ENCODE assay signal across 8 mouse cellular contexts in genomic region chr7:31148086-31148485, GRCm38 (mm10). TPM values are rescaled to one million over a fixed set of nuclear protein-coding genes. Genes with fewer than 3 reads are reported as not detected.
DNase-seq lines count a peak whose midpoint lies in the region; ATAC-seq and TF ChIP-seq lines count a peak whose summit lies in the region.

No protein-coding gene starts in this region.

- no peak for TF ChIP-seq CTCF in kidney, postnatal 0 days (IDR thresholded peaks at IDR 0.05; ENCODE audit: low read depth)
- no peak for TF ChIP-seq CTCF in bone marrow, adult 2 months (IDR thresholded peaks at IDR 0.05; ENCODE audit: control insufficient read depth, insufficient read depth, low read length)
- no peak for TF ChIP-seq CTCF in midbrain, postnatal 0 days (IDR thresholded peaks at IDR 0.05)

- no peaks in the 10 kb centered on the region for H3K9me3 ChIP-seq in kidney, postnatal 0 days (replicated peaks; ENCODE audit: low read length)
- no peaks in the 10 kb centered on the region for H3K9me3 ChIP-seq in hindbrain, embryonic 16.5 days (ENCODE audit: control insufficient read depth, low read length)
- H3K9me3 ChIP-seq in midbrain, postnatal 0 days (ENCODE audit: low read length): no peaks in the 10 kb centered on the region

- H3K27me3 ChIP-seq in kidney, postnatal 0 days (ENCODE audit: insufficient read depth, low read length): no peaks in the 10 kb centered on the region
- no peaks in the 10 kb centered on the region for H3K27me3 ChIP-seq in hindbrain, embryonic 16.5 days (replicated peaks; ENCODE audit: control insufficient read depth, insufficient read depth, low read length)
- no peaks in the 10 kb centered on the region for H3K27me3 ChIP-seq in midbrain, postnatal 0 days (ENCODE audit: insufficient read depth, low read length)

- DNase-seq in kidney, postnatal 0 days (ENCODE audit: low spot score): no peak
- no peak for DNase-seq in kidney, postnatal 25 days
- peak; percentile 30 for DNase-seq in midbrain, postnatal 0 days (ENCODE audit: low spot score)
- no peak for DNase-seq in right cerebral cortex, adult 18-20 months
- DNase-seq in Muller cell, postnatal 12 days (ENCODE audit: inconsistent ontology term): no peak

- WGBS in kidney, postnatal 0 days: 70% methylated on average over 3 of the region's 3 CpGs
- WGBS in bone marrow, adult 2 months: 43% methylated on average over 3 of the region's 3 CpGs
- 66% methylated on average over 3 of the region's 3 CpGs for WGBS in hindbrain, embryonic 16.5 days
- 48% methylated on average over 3 of the region's 3 CpGs for WGBS in midbrain, postnatal 0 days

- no peak overlapping the region for H3K4me3 ChIP-seq in kidney, postnatal 0 days (replicated peaks; ENCODE audit: low read depth, low read length)
- H3K4me3 ChIP-seq in bone marrow, adult 2 months (replicated peaks; ENCODE audit: control insufficient read depth, low read depth, low read length): peak overlapping the region; percentile 46
- peak overlapping the region; percentile 90 for H3K4me3 ChIP-seq in hindbrain, embryonic 16.5 days (ENCODE audit: low read length)
- H3K4me3 ChIP-seq in midbrain, postnatal 0 days (ENCODE audit: low read depth, low read length): peak overlapping the region; percentile 91

- H3K4me1 ChIP-seq in kidney, postnatal 0 days (replicated peaks; ENCODE audit: insufficient read depth, low read length): peaks cover 27% of the 10 kb centered on the region
- peaks cover 6% of the 10 kb centered on the region for H3K4me1 ChIP-seq in bone marrow, adult 2 months (ENCODE audit: control insufficient read depth, insufficient read depth, low read length)
- peaks cover 30% of the 10 kb centered on the region for H3K4me1 ChIP-seq in hindbrain, embryonic 16.5 days (ENCODE audit: control insufficient read depth, insufficient read depth, low read depth, low read length)
- 0 out of 2 replicates have a peak, but pooled peaks cover 15% of the 10 kb centered on the region for H3K4me1 ChIP-seq in midbrain, postnatal 0 days (ENCODE audit: insufficient read depth, low read length)

- TF ChIP-seq POLR2A in bone marrow, adult 2 months (IDR thresholded peaks at IDR 0.05; ENCODE audit: borderline replicate concordance, control insufficient read depth, low read depth, low read length): no peak

- no peak overlapping the region for H3K9ac ChIP-seq in kidney, postnatal 0 days (ENCODE audit: low read depth, low read length)
- peak overlapping the region; percentile 65 for H3K9ac ChIP-seq in hindbrain, embryonic 16.5 days (ENCODE audit: low read depth, low read length)
- peak overlapping the region; percentile 100 for H3K9ac ChIP-seq in midbrain, postnatal 0 days (replicated peaks; ENCODE audit: low read length, poor library complexity, severe bottlenecking)

- H3K27ac ChIP-seq in kidney, postnatal 0 days: 0 out of 2 replicates have a peak overlapping the region, but pooled peaks have one; percentile 2
- H3K27ac ChIP-seq in bone marrow, adult 2 months (ENCODE audit: control insufficient read depth, insufficient read depth, low read depth, low read length, poor library complexity): peak overlapping the region; percentile 74
- peak overlapping the region; percentile 85 for H3K27ac ChIP-seq in hindbrain, embryonic 16.5 days (ENCODE audit: low read depth, low read length)
- peak overlapping the region; percentile 99; the same call in 1 of the 2 replicates for H3K27ac ChIP-seq in midbrain, postnatal 0 days (ENCODE audit: low read depth, low read length)

- no peak for ATAC-seq in kidney, postnatal 0 days (replicated peaks; ENCODE audit: low FRiP score, low read depth)
- no peak for ATAC-seq in hindbrain, embryonic 16.5 days
- ATAC-seq in midbrain, postnatal 0 days (ENCODE audit: low FRiP score): no peak
- no peak for ATAC-seq in frontal cortex, adult (ENCODE audit: low TSS enrichment)

- peaks cover 6% of the 10 kb centered on the region for H3K36me3 ChIP-seq in kidney, postnatal 0 days (ENCODE audit: insufficient read depth, low read length)
- H3K36me3 ChIP-seq in hindbrain, embryonic 16.5 days (ENCODE audit: control insufficient read depth, insufficient read depth, low read length): peaks cover 3% of the 10 kb centered on the region; the same call in 1 of the 2 replicates
- H3K36me3 ChIP-seq in midbrain, postnatal 0 days (ENCODE audit: insufficient read depth, low read length): peaks cover 7% of the 10 kb centered on the region

- H3K4me2 ChIP-seq in kidney, postnatal 0 days (ENCODE audit: low read length): 0 out of 2 replicates have a peak overlapping the region, but pooled peaks have one; percentile 73
- peak overlapping the region; percentile 90 for H3K4me2 ChIP-seq in hindbrain, embryonic 16.5 days (ENCODE audit: low read length)
- peak overlapping the region; percentile 84 for H3K4me2 ChIP-seq in midbrain, postnatal 0 days (ENCODE audit: low read depth, low read length, poor library complexity, severe bottlenecking)

RNA-seq across cellular contexts. Expression of gene Gramd1a, which starts 7.6 kb away (rescaled TPM):
- 36.2 and 36.3 TPM in 2 replicates for polyA plus RNA-seq in kidney, postnatal 0 days (2015; fragmentation: Nextera tagmentation; extraction: Ambion mirVana)
- 73.7 and 144 TPM in 2 replicates for polyA plus RNA-seq in bone marrow, adult 2 months (2011; ENCODE audit: insufficient read depth, insufficient read length, low replicate concordance, missing spikeins)
- polyA plus RNA-seq in hindbrain, embryonic 16.5 days (2015; fragmentation: Nextera tagmentation; extraction: Ambion mirVana): 203 and 222 TPM in 2 replicates
- total RNA-seq in midbrain, postnatal 0 days (2014; rRNA removed): 253 and 270 TPM in 2 replicates
- polyA plus RNA-seq in midbrain, postnatal 0 days (2015; fragmentation: Nextera tagmentation; extraction: Ambion mirVana): 160 and 177 TPM in 2 replicates

RNA-seq across cellular contexts. Expression of gene Scn1b, which starts 21.3 kb away (rescaled TPM):
- polyA plus RNA-seq in kidney, postnatal 0 days (2015; fragmentation: Nextera tagmentation; extraction: Ambion mirVana): 2.2 and 2.8 TPM in 2 replicates
- 4.3 and 6.2 TPM in 2 replicates for polyA plus RNA-seq in bone marrow, adult 2 months (2011; ENCODE audit: insufficient read depth, insufficient read length, low replicate concordance, missing spikeins)
- 19.0 TPM in 2 replicates for polyA plus RNA-seq in hindbrain, embryonic 16.5 days (2015; fragmentation: Nextera tagmentation; extraction: Ambion mirVana)
- 45.0 and 57.5 TPM in 2 replicates for total RNA-seq in midbrain, postnatal 0 days (2014; rRNA removed)
- 32.3 and 35.8 TPM in 2 replicates for polyA plus RNA-seq in midbrain, postnatal 0 days (2015; fragmentation: Nextera tagmentation; extraction: Ambion mirVana)

RNA-seq across cellular contexts. Expression of gene Hpn, which starts 33.0 kb away (rescaled TPM):
- polyA plus RNA-seq in kidney, postnatal 0 days (2015; fragmentation: Nextera tagmentation; extraction: Ambion mirVana): 106 and 110 TPM in 2 replicates
- polyA plus RNA-seq in bone marrow, adult 2 months (2011; ENCODE audit: insufficient read depth, insufficient read length, low replicate concordance, missing spikeins): 38.2 and 59.6 TPM in 2 replicates
- 0.61 and 0.75 TPM in 2 replicates for polyA plus RNA-seq in hindbrain, embryonic 16.5 days (2015; fragmentation: Nextera tagmentation; extraction: Ambion mirVana)
- total RNA-seq in midbrain, postnatal 0 days (2014; rRNA removed): 0.49 and 2.6 TPM in 2 replicates
- 0.62 TPM in 1 of 2 replicates, not detected in the other for polyA plus RNA-seq in midbrain, postnatal 0 days (2015; fragmentation: Nextera tagmentation; extraction: Ambion mirVana)

Comparison
In these comparisons a context has a peak if more than half of its experiments do, and no peak if none do; other contexts are left out.
1. H3K27ac ChIP-seq: peak in every context shown above with its lines; median percentile 99 in midbrain, postnatal 0 days; 85 in hindbrain, embryonic 16.5 days; 74 in bone marrow, adult 2 months; 2 in kidney, postnatal 0 days.
2. RNA of gene Hpn, which starts 33.0 kb away (polyA plus RNA-seq): 106 to 110 TPM in kidney, postnatal 0 days and 38.2 to 59.6 TPM in bone marrow, adult 2 months; 0.61 to 0.75 TPM in hindbrain, embryonic 16.5 days and 0.62 TPM in midbrain, postnatal 0 days; every median in the first group is over 10 times any median in the second.
3. Peak in every context shown above with its lines, with median percentiles within 50 percentile points of each other: H3K4me2 ChIP-seq.